Comparison of ENCODE assay signal across 29 mouse cellular contexts in genomic region chr2:170432152-170432551, GRCm38 (mm10). TPM values are rescaled to one million over a fixed set of nuclear protein-coding genes. Genes with fewer than 3 reads are reported as not detected.
A peak's percentile ranks its signal among the peaks of the same experiment; 100 is the strongest.
DNase-seq lines count a peak whose midpoint lies in the region; ATAC-seq and TF ChIP-seq lines count a peak whose summit lies in the region.
"Had no signal": no experiment of that assay in that cellular context is flagged by ENCODE, and none has a peak within 500 bp of the region (broad histone marks: within the 10 kb centered on the region; RNA-seq: fewer than 3 reads in every experiment).

No protein-coding gene starts in this region.

- no peak overlapping the region for H3K4me2 ChIP-seq in kidney, embryonic 14.5 days (replicated peaks; ENCODE audit: low read depth, low read length)
- no peak overlapping the region for H3K4me2 ChIP-seq in lung, postnatal 0 days (replicated peaks; ENCODE audit: low read depth, low read length)
- H3K4me2 ChIP-seq: embryonic facial prominence, embryonic 13.5 days; forebrain, embryonic 12.5 days; heart, embryonic 12.5 days; hindbrain, embryonic 13.5 days; lung, embryonic 15.5 days; midbrain, embryonic 12.5 days; stomach, embryonic 15.5 days had no signal

- no peak overlapping the region for H3K27ac ChIP-seq in kidney, embryonic 14.5 days (ENCODE audit: low read depth, low read length)
- H3K27ac ChIP-seq in lung, postnatal 0 days (ENCODE audit: low read length): no peak overlapping the region
- no peak overlapping the region for H3K27ac ChIP-seq in embryonic fibroblast, embryonic 13.5 days (ENCODE audit: insufficient read depth, low read length)
- H3K27ac ChIP-seq: embryonic facial prominence, embryonic 13.5 days; forebrain, embryonic 12.5 days; heart, adult 2 months; hindbrain, embryonic 13.5 days; lung, embryonic 15.5 days; midbrain, embryonic 12.5 days; stomach, embryonic 15.5 days had no signal

- no peaks in the 10 kb centered on the region for H3K36me3 ChIP-seq in kidney, embryonic 14.5 days (ENCODE audit: control insufficient read depth, insufficient read depth, low read length)
- H3K36me3 ChIP-seq in lung, postnatal 0 days (ENCODE audit: insufficient read depth, low read length): no peaks in the 10 kb centered on the region
- H3K36me3 ChIP-seq: embryonic facial prominence, embryonic 13.5 days; forebrain, embryonic 12.5 days; heart, embryonic 12.5 days; hindbrain, embryonic 13.5 days; lung, embryonic 15.5 days; midbrain, embryonic 12.5 days; stomach, embryonic 15.5 days had no signal

- H3K4me1 ChIP-seq in kidney, embryonic 14.5 days (ENCODE audit: control insufficient read depth, insufficient read depth, low read length): no peaks in the 10 kb centered on the region
- H3K4me1 ChIP-seq in lung, postnatal 0 days (ENCODE audit: insufficient read depth, low read depth, low read length): no peaks in the 10 kb centered on the region
- H3K4me1 ChIP-seq in embryonic fibroblast, embryonic 13.5 days (ENCODE audit: control insufficient read depth, insufficient read depth, low read length): no peaks in the 10 kb centered on the region
- H3K4me1 ChIP-seq: forebrain, embryonic 12.5 days; heart, embryonic 12.5 days; hindbrain, embryonic 13.5 days; lung, embryonic 15.5 days; megakaryocyte, embryonic 14.5 days; midbrain, embryonic 12.5 days; stomach, embryonic 15.5 days had no signal

- H3K4me3 ChIP-seq in kidney, embryonic 14.5 days (ENCODE audit: low read length): no peak overlapping the region
- H3K4me3 ChIP-seq in lung, postnatal 0 days (ENCODE audit: low read depth, low read length): no peak overlapping the region
- no peak overlapping the region for H3K4me3 ChIP-seq in embryonic fibroblast, embryonic 13.5 days (ENCODE audit: insufficient read depth, low read length)
- H3K4me3 ChIP-seq: embryonic facial prominence, embryonic 13.5 days; forebrain, embryonic 12.5 days; heart, adult 2 months; heart, embryonic 12.5 days; hindbrain, embryonic 13.5 days; lung, embryonic 15.5 days; midbrain, embryonic 12.5 days; stomach, embryonic 15.5 days had no signal

- peak; percentile 14; the same call in 1 of the 2 replicates for TF ChIP-seq CTCF in lung, postnatal 0 days (IDR thresholded peaks at IDR 0.05)
- peak; percentile 25; the same call in 1 of the 2 replicates for TF ChIP-seq CTCF in embryonic fibroblast, embryonic 13.5 days (IDR thresholded peaks at IDR 0.05; ENCODE audit: borderline replicate concordance, insufficient read depth, low read length)

- TF ChIP-seq POLR2A in embryonic fibroblast, embryonic 13.5 days (IDR thresholded peaks at IDR 0.05; ENCODE audit: low read depth, low read length): no peak

- 55% methylated on average over 6 of the region's 6 CpGs for WGBS in kidney, embryonic 14.5 days
- 57% methylated on average over 6 of the region's 6 CpGs for WGBS in lung, postnatal 0 days

- TF ChIP-seq EP300 in lung, postnatal 0 days (IDR thresholded peaks at IDR 0.05): no peak

- peak; percentile 10 for DNase-seq in kidney, adult 9 months
- DNase-seq in lung, postnatal 0 days (ENCODE audit: low spot score): no peak
- no peak for DNase-seq in lung, postnatal 36 days
- no peak for DNase-seq in ovary, adult 18-20 months (ENCODE audit: low spot score)
- DNase-seq: adrenal gland, postnatal 14 days; cerebellum, adult 11 months; cerebellum, adult 9-10 months; cerebellum, postnatal 36 days; embryo, embryonic 11 days; forebrain, postnatal 0 days; heart, adult 2 months; heart, postnatal 4 days; layer of hippocampus, adult 9-11 months; lung, postnatal 4 days; right cerebral cortex, postnatal 25 days; thymus, adult 18-20 months; thymus, postnatal 25 days had no signal

- H3K9me3 ChIP-seq in kidney, embryonic 14.5 days (ENCODE audit: control insufficient read depth, low read length): no peaks in the 10 kb centered on the region
- no peaks in the 10 kb centered on the region for H3K9me3 ChIP-seq in lung, postnatal 0 days (ENCODE audit: low read length)
- H3K9me3 ChIP-seq: embryonic facial prominence, embryonic 13.5 days; forebrain, embryonic 12.5 days; heart, embryonic 12.5 days; hindbrain, embryonic 13.5 days; lung, embryonic 15.5 days; megakaryocyte, embryonic 14.5 days; midbrain, embryonic 12.5 days; stomach, embryonic 15.5 days had no signal

- H3K9ac ChIP-seq in kidney, embryonic 14.5 days (ENCODE audit: low read depth, low read length): no peak overlapping the region
- no peak overlapping the region for H3K9ac ChIP-seq in lung, postnatal 0 days (replicated peaks; ENCODE audit: low read depth)
- H3K9ac ChIP-seq: embryonic facial prominence, embryonic 13.5 days; forebrain, embryonic 12.5 days; forebrain, postnatal 0 days; heart, embryonic 12.5 days; hindbrain, embryonic 13.5 days; lung, embryonic 15.5 days; midbrain, embryonic 12.5 days; stomach, embryonic 15.5 days had no signal

- ATAC-seq in kidney, embryonic 14.5 days (ENCODE audit: low FRiP score, low TSS enrichment): no peak
- ATAC-seq in lung, postnatal 0 days: no peak
- no peak for ATAC-seq in inflammation-experienced regulatory T-cells, adult 6 months
- ATAC-seq: forebrain, postnatal 0 days had no signal

- H3K27me3 ChIP-seq in kidney, embryonic 14.5 days (ENCODE audit: control insufficient read depth, insufficient read depth, low read length): peaks cover 4% of the 10 kb centered on the region; the same call in 1 of the 2 replicates
- H3K27me3 ChIP-seq in lung, postnatal 0 days (replicated peaks; ENCODE audit: insufficient read depth, low read length): no peaks in the 10 kb centered on the region
- H3K27me3 ChIP-seq: embryonic facial prominence, embryonic 13.5 days; lung, embryonic 15.5 days; midbrain, embryonic 12.5 days; stomach, embryonic 15.5 days had no signal

RNA-seq across cellular contexts. Expression of gene Bcas1, which starts 4.5 kb away (rescaled TPM):
- polyA plus RNA-seq in kidney, embryonic 14.5 days (2014; fragmentation: Nextera tagmentation; extraction: Ambion mirVana): 0.64 TPM in 1 of 2 replicates, not detected in the other
- polyA plus RNA-seq in lung, postnatal 0 days (2015; fragmentation: Nextera tagmentation; extraction: Ambion mirVana): 3.0 and 3.1 TPM in 2 replicates
- not detected in 2 replicates for polyA plus RNA-seq in embryonic fibroblast, embryonic 13.5 days (2011; ENCODE audit: insufficient read length, low read depth, missing spikeins)
- polyA plus RNA-seq in inflammation-experienced regulatory T-cells, adult 6 months (2017; shearing (Covaris generic)): 1 to 10 TPM; 2.5 to 4.5 (median 3.6) TPM
- polyA plus RNA-seq: C2C12 had no signal
